Mouse (Mus musculus) thymus, postnatal 14 days (tissue): ENCODE data around the gene Defb26.

Source experiments
- DNase-seq: peaks from one replicate; pipeline ENCODE4 v3.0.0; 2021

Defb26 gene

DNA sequence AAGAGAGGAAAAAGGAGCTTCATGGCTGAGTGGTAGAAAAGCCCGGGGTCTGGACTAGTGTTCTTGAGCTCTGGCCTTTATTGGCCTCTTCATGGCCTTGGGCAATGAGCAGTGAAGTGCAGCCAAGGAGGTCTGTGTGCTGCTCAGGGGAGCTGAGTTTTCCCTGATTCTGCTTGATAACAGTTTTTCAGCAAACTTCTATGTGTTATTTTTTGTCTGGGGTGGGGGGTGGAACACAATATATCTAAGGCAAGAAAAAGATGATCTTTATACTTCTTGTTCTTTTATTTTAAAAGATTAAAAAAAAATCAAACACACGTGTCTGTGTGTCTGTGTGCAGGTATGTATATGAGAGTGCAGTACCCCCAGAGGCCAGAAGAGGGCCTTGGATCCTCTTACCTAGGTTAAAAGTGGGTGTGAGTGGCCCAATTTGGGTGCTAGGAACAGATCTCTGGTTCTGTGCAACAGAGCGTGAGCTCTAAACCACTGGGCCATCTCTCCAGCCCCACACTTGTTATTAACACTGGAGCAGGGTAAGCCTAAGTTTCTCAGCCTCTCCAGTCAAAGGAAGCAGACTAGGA, 46.8 kb downstream of the Defb26 start, which contains the start of gene Defb23:
TSS of gene Defb23 (minus strand) at position 51 of the 581 bp plus-strand sequence.
- no peak for DNase-seq

DNA sequence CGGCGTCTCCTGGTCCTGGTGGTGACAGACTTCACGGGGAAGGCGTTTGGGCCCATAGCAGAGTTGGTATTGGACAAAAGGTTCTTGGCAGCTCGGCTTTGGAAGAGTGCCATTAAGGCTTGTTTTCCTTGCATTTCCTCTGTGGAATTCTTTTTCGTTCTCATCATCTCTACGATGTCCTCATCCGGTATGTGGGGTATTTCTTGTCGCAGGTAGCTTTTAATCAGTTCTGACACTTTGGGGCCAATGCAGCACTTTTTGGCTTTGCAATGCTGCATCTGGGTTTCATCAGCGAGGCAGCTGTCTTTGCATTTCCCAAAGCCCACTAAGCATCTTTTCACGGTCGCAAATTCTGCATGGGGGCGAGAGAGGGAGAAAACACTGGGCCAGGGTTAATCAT, 52.3 kb downstream of the Defb26 start:
- DNase-seq, result no peak
